Mouse (Mus musculus) kidney, postnatal 0 days (tissue): ENCODE data around the gene Klhl31. TPM values are rescaled to one million over a fixed set of nuclear protein-coding genes. Genes with fewer than 3 reads are reported as not detected.

Source experiments
- ATAC-seq: fragments of 200-750 bp; cut with Nextera tagmentation; replicated peaks from 2 replicates; pipeline ENCODE4 v1.8.0; 2017; ENCODE audit warnings: low read depth, moderate number of reproducible peaks, moderate TSS enrichment, moderate library complexity; ENCODE audit not compliant: low FRiP score
- DNase-seq: peaks from one replicate; pipeline ENCODE4 v3.0.0-alpha.2; 2016; ENCODE audit warnings: low spot score
- H3K27ac ChIP-seq: fragments of 300-500 bp; sonication (generic); 2 replicates; pipeline ENCODE4 v1.5.1; 2014; ENCODE audit warnings: mild to moderate bottlenecking
- H3K27me3 ChIP-seq: fragments of 300-500 bp; sonication (generic); 2 replicates; pipeline ENCODE4 v1.6.1; 2014; ENCODE audit warnings: low read length, mixed read lengths; ENCODE audit not compliant: insufficient read depth
- H3K36me3 ChIP-seq: fragments of 300-500 bp; sonication (generic); 2 replicates; pipeline ENCODE4 v1.6.1; 2014; ENCODE audit warnings: low read length, mixed read lengths; ENCODE audit not compliant: insufficient read depth
- H3K4me1 ChIP-seq: fragments of 300-500 bp; sonication (generic); replicated peaks from 2 replicates; pipeline ENCODE4 v1.6.1; 2014; ENCODE audit warnings: antibody characterized with exemption, low read length, mixed read lengths; ENCODE audit not compliant: insufficient read depth
- H3K4me2 ChIP-seq: fragments of 300-500 bp; sonication (generic); 2 replicates; pipeline ENCODE4 v1.6.1; 2014; ENCODE audit warnings: mild to moderate bottlenecking, low read length, moderate library complexity, mixed read lengths
- H3K4me3 ChIP-seq: fragments of 300-500 bp; sonication (generic); replicated peaks from 2 replicates; pipeline ENCODE4 v1.5.1; 2014; ENCODE audit warnings: low read depth, low read length
- H3K9ac ChIP-seq: fragments of 300-500 bp; sonication (generic); 2 replicates; pipeline ENCODE4 v1.6.1; 2014; ENCODE audit warnings: low read depth, low read length
- H3K9me3 ChIP-seq: fragments of 300-500 bp; sonication (generic); replicated peaks from 2 replicates; pipeline ENCODE4 v1.6.1; 2016; ENCODE audit warnings: low read length, inconsistent platforms, mixed read lengths
- CTCF ChIP-seq: IDR thresholded peaks from 2 replicates; pipeline ENCODE4 v1.5.1; 2016; ENCODE audit warnings: antibody characterized with exemption, low read depth, mild to moderate bottlenecking, moderate library complexity
- WGBS: fragments of 180-500 bp; shearing (Covaris S2); extraction: QIAGEN DNeasy Blood & Tissue Kit; methylation state at CpG from one replicate; pipeline ENCODE4 v1.1.7; 2014; 5-methylcytosine and 5-hydroxymethylcytosine counted together
- polyA plus RNA-seq: library from polyadenylated mRNA; unstranded; fragments of >200 nt; fragmentation: Nextera tagmentation; extraction: Ambion mirVana; gene quantifications from 2 replicates; pipeline ENCODE4 v1.2.1, GENCODE M21; 2015

The Klhl31 gene
- polyA plus RNA-seq, 1 experiment from 2014 or later, result 0.49 TPM

GRCm38 (mm10) chr9:77655181-77655934, 19.1 kb downstream of the Klhl31 start:
- TF ChIP-seq CTCF, result no peak
- ATAC-seq, result peak; percentile 83
- WGBS, result under 1% methylated on average over 85 of the region's 85 CpGs
- H3K4me3 ChIP-seq, result peak overlapping the region; percentile 48
- H3K9ac ChIP-seq, result peak overlapping the region; percentile 48
- no peaks in the 10 kb centered on the region for H3K36me3 ChIP-seq
- H3K4me1 ChIP-seq, result 0 out of 2 replicates have a peak, but pooled peaks cover 3% of the 10 kb centered on the region
- DNase-seq, result peak; percentile 21
- H3K4me2 ChIP-seq, result peak overlapping the region; percentile 97
- H3K9me3 ChIP-seq, result no peaks in the 10 kb centered on the region
- H3K27me3 ChIP-seq, result 0 out of 2 replicates have a peak, but pooled peaks cover 4% of the 10 kb centered on the region
- no peak overlapping the region for H3K27ac ChIP-seq

GRCm38 (mm10) chr9:77655935-77656288, 19.6 kb downstream of the Klhl31 start:
- Histone ChIP-seq H3K27ac (no peak overlapping the region), H3K9ac (no peak overlapping the region), H3K36me3 (no peaks in the 10 kb centered on the region), H3K4me2 (peak overlapping the region; percentile 97), H3K9me3 (no peaks in the 10 kb centered on the region), H3K4me1 (0 out of 2 replicates have a peak, but pooled peaks cover 3% of the 10 kb centered on the region), H3K4me3 (peak overlapping the region; percentile 48), H3K27me3 (0 out of 2 replicates have a peak, but pooled peaks cover 4% of the 10 kb centered on the region)
- WGBS, result 1% methylated on average over 7 of the region's 7 CpGs
- TF ChIP-seq CTCF, result peak; percentile 77
- ATAC-seq, result 0 out of 2 replicates have a peak, but pooled peaks have one; percentile 43
- DNase-seq, result peak; percentile 93

GRCm38 (mm10) chr9:77662917-77663316, 26.6 kb downstream of the Klhl31 start:
- Histone ChIP-seq H3K9ac (no peak overlapping the region), H3K4me2 (no peak overlapping the region), H3K36me3 (no peaks in the 10 kb centered on the region), H3K4me3 (no peak overlapping the region), H3K27ac (no peak overlapping the region), H3K4me1 (no peaks in the 10 kb centered on the region), H3K27me3 (no peaks in the 10 kb centered on the region), H3K9me3 (no peaks in the 10 kb centered on the region)
- ATAC-seq (no peak), DNase-seq (no peak)
- peak; percentile 50 for TF ChIP-seq CTCF
- WGBS, result 74% methylated on average over 3 of the region's 3 CpGs

DNA sequence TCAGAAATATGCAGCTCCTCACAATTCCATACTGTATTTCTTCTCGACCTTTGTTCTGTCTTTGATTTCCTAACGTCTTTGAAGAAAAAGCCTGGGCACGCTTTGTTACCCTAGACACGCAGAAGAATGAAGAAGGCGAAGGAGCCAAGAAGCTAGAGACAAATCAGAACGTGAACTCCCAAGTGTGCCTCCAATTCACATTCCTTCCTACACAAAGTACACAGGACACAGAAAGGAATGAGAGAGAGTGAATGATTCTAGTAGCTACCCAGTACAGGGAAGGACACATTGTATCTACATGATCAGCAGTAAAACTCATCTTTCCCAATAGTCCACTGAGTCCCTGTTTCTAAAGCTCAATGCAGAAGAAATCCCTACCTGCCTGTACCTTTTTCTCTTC, 33.8 kb downstream of the Klhl31 start:
- Histone ChIP-seq H3K4me1 (no peaks in the 10 kb centered on the region), H3K9me3 (no peaks in the 10 kb centered on the region), H3K27me3 (no peaks in the 10 kb centered on the region), H3K27ac (no peak overlapping the region), H3K36me3 (no peaks in the 10 kb centered on the region), H3K9ac (no peak overlapping the region), H3K4me2 (no peak overlapping the region), H3K4me3 (no peak overlapping the region)
- no peak for TF ChIP-seq CTCF
- ATAC-seq, result no peak
- 84% methylated on average over 6 of the region's 6 CpGs for WGBS
- DNase-seq, result no peak

GRCm38 (mm10) chr9:77671004-77671403, 34.7 kb downstream of the Klhl31 start:
- WGBS, result 91% methylated on average over 5 of the region's 5 CpGs
- Histone ChIP-seq H3K4me1 (no peaks in the 10 kb centered on the region), H3K27me3 (no peaks in the 10 kb centered on the region), H3K9me3 (no peaks in the 10 kb centered on the region), H3K36me3 (no peaks in the 10 kb centered on the region), H3K4me3 (no peak overlapping the region), H3K9ac (no peak overlapping the region), H3K27ac (no peak overlapping the region), H3K4me2 (no peak overlapping the region)
- no peak for TF ChIP-seq CTCF
- no peak for DNase-seq
- no peak for ATAC-seq

DNA sequence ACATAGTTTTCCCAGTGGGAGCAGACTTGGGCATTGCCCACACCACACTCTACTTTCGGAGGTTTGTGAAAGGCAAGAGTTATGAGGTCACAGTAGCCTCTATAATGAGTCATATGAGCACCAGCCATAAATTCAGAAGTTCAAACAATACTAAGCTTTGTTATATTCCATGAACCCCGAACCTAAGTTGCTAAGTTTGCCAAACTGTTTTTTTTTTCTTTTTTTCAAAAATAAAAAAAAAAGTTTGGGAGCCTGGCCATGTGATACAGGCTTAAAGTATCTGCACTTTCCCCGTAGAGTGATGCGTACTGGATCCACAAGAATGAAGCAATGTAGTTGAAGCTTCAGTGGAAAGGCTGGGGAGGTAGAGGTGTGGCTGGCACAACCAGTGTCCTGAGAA, 36.9 kb downstream of the Klhl31 start:
- Histone ChIP-seq H3K27ac (no peak overlapping the region), H3K27me3 (no peaks in the 10 kb centered on the region), H3K4me2 (no peak overlapping the region), H3K9me3 (no peaks in the 10 kb centered on the region), H3K9ac (no peak overlapping the region), H3K4me1 (no peaks in the 10 kb centered on the region), H3K36me3 (no peaks in the 10 kb centered on the region), H3K4me3 (no peak overlapping the region)
- no peak for ATAC-seq
- WGBS, result 82% methylated on average over 4 of the region's 4 CpGs
- no peak for DNase-seq
- no peak for TF ChIP-seq CTCF

DNA sequence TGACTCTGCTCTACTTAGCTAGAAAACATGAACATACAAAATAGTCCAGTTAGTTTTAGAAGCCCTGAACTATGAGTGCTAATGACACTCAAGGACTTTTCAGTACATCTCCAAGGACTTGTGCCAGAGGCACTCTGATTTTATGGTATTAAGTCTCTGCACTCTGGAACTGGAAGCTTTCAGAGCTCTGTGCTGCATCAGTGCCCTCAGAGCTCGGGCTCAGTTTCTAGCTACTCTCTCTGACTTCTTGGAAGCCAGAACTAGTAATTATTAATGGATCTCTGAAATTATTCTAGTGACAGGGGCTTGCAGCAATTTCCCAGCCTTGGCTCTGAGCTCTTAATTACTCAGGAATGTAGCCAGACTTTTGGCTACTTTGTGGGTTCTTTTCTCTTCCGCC, 37.7 kb downstream of the Klhl31 start:
- no peak overlapping the region for H3K4me2 ChIP-seq
- H3K27ac ChIP-seq, result no peak overlapping the region
- H3K9me3 ChIP-seq, result no peaks in the 10 kb centered on the region
- ATAC-seq (no peak), DNase-seq (peak; percentile 27)
- H3K4me3 ChIP-seq, result no peak overlapping the region
- 57% methylated on average over 2 of the region's 2 CpGs for WGBS
- no peak for TF ChIP-seq CTCF
- H3K27me3 ChIP-seq, result no peaks in the 10 kb centered on the region
- H3K36me3 ChIP-seq, result no peaks in the 10 kb centered on the region
- no peak overlapping the region for H3K9ac ChIP-seq
- no peaks in the 10 kb centered on the region for H3K4me1 ChIP-seq
